Mouse (Mus musculus) right cerebral cortex, postnatal 14 days (tissue): Measurements from ENCODE around the gene Neil1.

Experiments used
- DNase-seq: peaks from one replicate; pipeline ENCODE4 v3.0.0; 2022

The Neil1 gene

GRCm38 (mm10) chr9:57148144-57148878 is at the start of gene Neil1:
Neil1 (minus strand) TSS chr9:57148305.
- DNase-seq = peak; percentile 75

GRCm38 (mm10) chr9:57197414-57197813 is 49.3 kb upstream of the Neil1 start:
- no peak for DNase-seq

GRCm38 (mm10) chr9:57196708-57197107 is 48.6 kb upstream of the Neil1 start:
- no peak for DNase-seq

- DNase-seq = no peak
Observed at GRCm38 (mm10) chr9:57168411-57168810, 20.3 kb upstream of the Neil1 start.

- DNase-seq = no peak
Observed at GRCm38 (mm10) chr9:57166173-57166572, 18.1 kb upstream of the Neil1 start.

GRCm38 (mm10) chr9:57163137-57163536 is 15.0 kb upstream of the Neil1 start:
- no peak for DNase-seq

GRCm38 (mm10) chr9:57162496-57162895 is 14.4 kb upstream of the Neil1 start:
- no peak for DNase-seq

GRCm38 (mm10) chr9:57158506-57158905 is 10.4 kb upstream of the Neil1 start:
- DNase-seq = no peak

- peak; percentile 95 for DNase-seq
Observed at GRCm38 (mm10) chr9:57158013-57158470, 9.9 kb upstream of the Neil1 start, which contains the start of gene Commd4. Commd4 (minus strand) TSS chr9:57158331.

- DNase-seq = no peak
Observed at GRCm38 (mm10) chr9:57157499-57157898, 9.4 kb upstream of the Neil1 start.

GRCm38 (mm10) chr9:57156823-57157222 is 8.7 kb upstream of the Neil1 start:
- no peak for DNase-seq

GRCm38 (mm10) chr9:57156383-57156782 is 8.3 kb upstream of the Neil1 start:
- no peak for DNase-seq

- no peak for DNase-seq
Observed at GRCm38 (mm10) chr9:57152331-57152730, 4.2 kb upstream of the Neil1 start.

- DNase-seq = no peak
Observed at GRCm38 (mm10) chr9:57150192-57150591, 2.1 kb upstream of the Neil1 start.

GRCm38 (mm10) chr9:57149021-57149420 is 916 bp upstream of the Neil1 start:
- no peak for DNase-seq

GRCm38 (mm10) chr9:57147205-57148143 is 631 bp downstream of the Neil1 start:
- no peak for DNase-seq

GRCm38 (mm10) chr9:57146451-57147066 is 1.5 kb downstream of the Neil1 start:
- DNase-seq = no peak

- no peak for DNase-seq
Observed at GRCm38 (mm10) chr9:57144830-57145229, 3.3 kb downstream of the Neil1 start.

GRCm38 (mm10) chr9:57143212-57143611 is 4.9 kb downstream of the Neil1 start:
- DNase-seq = no peak

GRCm38 (mm10) chr9:57141417-57142353 is 6.4 kb downstream of the Neil1 start:
- DNase-seq = no peak

GRCm38 (mm10) chr9:57139571-57139970 is 8.5 kb downstream of the Neil1 start:
- no peak for DNase-seq

GRCm38 (mm10) chr9:57139110-57139509 is 9.0 kb downstream of the Neil1 start:
- no peak for DNase-seq
